Mouse (Mus musculus) liver, embryonic 16.5 days (tissue): ENCODE results near the gene 1700019D03Rik. TPM values are rescaled to one million over a fixed set of nuclear protein-coding genes. Genes with fewer than 3 reads are reported as not detected.
A peak's percentile ranks its signal among the peaks of the same experiment; 100 is the strongest.

Experiments
- ATAC-seq: fragments of 200-750 bp; cut with Nextera tagmentation; 2 replicates; pipeline ENCODE4 v1.8.0; 2017; ENCODE audit warnings: low read depth, mild to moderate bottlenecking, moderate number of reproducible peaks, moderate library complexity
- H3K27ac ChIP-seq: fragments of 300-500 bp; sonication (generic); 2 replicates; pipeline ENCODE4 v1.5.1; 2014; ENCODE audit warnings: mild to moderate bottlenecking, low read length
- H3K27me3 ChIP-seq: fragments of 300-500 bp; sonication (generic); 2 replicates; pipeline ENCODE4 v1.6.1; 2014; ENCODE audit warnings: low read depth, low read length, mixed read lengths; ENCODE audit not compliant: control insufficient read depth, insufficient read depth
- H3K36me3 ChIP-seq: fragments of 300-500 bp; sonication (generic); 2 replicates; pipeline ENCODE4 v1.6.1; 2014; ENCODE audit warnings: mild to moderate bottlenecking; ENCODE audit not compliant: control insufficient read depth, insufficient read depth
- H3K4me1 ChIP-seq: fragments of 300-500 bp; sonication (generic); 2 replicates; pipeline ENCODE4 v1.6.1; 2014; ENCODE audit warnings: low read depth, low read length, mixed read lengths; ENCODE audit not compliant: control insufficient read depth
- H3K4me2 ChIP-seq: fragments of 300-500 bp; sonication (generic); 2 replicates; pipeline ENCODE4 v1.6.1; 2014; ENCODE audit warnings: low read depth, low read length, mixed read lengths
- H3K4me3 ChIP-seq: fragments of 300-500 bp; sonication (generic); 2 replicates; pipeline ENCODE4 v1.5.1; 2014; ENCODE audit warnings: low read depth, mild to moderate bottlenecking, low read length
- H3K9ac ChIP-seq: fragments of 300-500 bp; sonication (generic); 2 replicates; pipeline ENCODE4 v1.6.1; 2014; ENCODE audit warnings: low read depth, low read length
- H3K9me3 ChIP-seq: fragments of 300-500 bp; sonication (generic); replicated peaks from 2 replicates; pipeline ENCODE4 v1.6.1; 2016; ENCODE audit warnings: low read length; ENCODE audit not compliant: control insufficient read depth
- WGBS: fragments of 180-500 bp; shearing (Covaris S2); extraction: QIAGEN DNeasy Blood & Tissue Kit; methylation state at CpG from one replicate; pipeline ENCODE4 v1.1.7; 2014; ENCODE audit not compliant: insufficient replicate concordance; 5-methylcytosine and 5-hydroxymethylcytosine counted together
- polyA plus RNA-seq: library from polyadenylated mRNA; unstranded; fragments of >200 nt; fragmentation: Nextera tagmentation; extraction: Ambion mirVana; gene quantifications from 2 replicates; pipeline ENCODE4 v1.2.1, GENCODE M21; 2015

Gene 1700019D03Rik
- polyA plus RNA-seq, 1 experiment from 2014 or later, result 12.2 TPM

- H3K9ac ChIP-seq, result no peak overlapping the region
- no peak overlapping the region for H3K27ac ChIP-seq
- no peak overlapping the region for H3K4me3 ChIP-seq
- H3K9me3 ChIP-seq, result no peaks in the 10 kb centered on the region
- no peaks in the 10 kb centered on the region for H3K36me3 ChIP-seq
- no peaks in the 10 kb centered on the region for H3K4me1 ChIP-seq
- H3K4me2 ChIP-seq, result no peak overlapping the region
- 73% methylated on average over 5 of the region's 5 CpGs for WGBS
- ATAC-seq, result no peak
- H3K27me3 ChIP-seq, result no peaks in the 10 kb centered on the region
These were observed 17.5 kb upstream of the 1700019D03Rik start for GRCm38 (mm10) chr1:53037443-53037871.

- Histone ChIP-seq H3K4me1 (no peaks in the 10 kb centered on the region), H3K36me3 (no peaks in the 10 kb centered on the region), H3K4me2 (no peak overlapping the region), H3K9me3 (no peaks in the 10 kb centered on the region), H3K27ac (no peak overlapping the region), H3K4me3 (no peak overlapping the region), H3K27me3 (no peaks in the 10 kb centered on the region), H3K9ac (no peak overlapping the region)
- ATAC-seq, result no peak
These were observed 12.6 kb upstream of the 1700019D03Rik start for GRCm38 (mm10) chr1:53032550-53032949.

GRCm38 (mm10) chr1:53018746-53019505, 1.1 kb downstream of the 1700019D03Rik start:
- Histone ChIP-seq H3K27ac (no peak overlapping the region), H3K9me3 (no peaks in the 10 kb centered on the region), H3K27me3 (no peaks in the 10 kb centered on the region), H3K4me1 (no peaks in the 10 kb centered on the region), H3K4me3 (no peak overlapping the region), H3K4me2 (no peak overlapping the region), H3K36me3 (no peaks in the 10 kb centered on the region), H3K9ac (no peak overlapping the region)
- WGBS, result 59% methylated on average over 3 of the region's 3 CpGs
- ATAC-seq, result no peak

GRCm38 (mm10) chr1:53015606-53016005, 4.4 kb downstream of the 1700019D03Rik start:
- ATAC-seq, result no peak
- no peaks in the 10 kb centered on the region for H3K27me3 ChIP-seq
- H3K4me2 ChIP-seq, result no peak overlapping the region
- no peak overlapping the region for H3K27ac ChIP-seq
- no peak overlapping the region for H3K9ac ChIP-seq
- no peaks in the 10 kb centered on the region for H3K4me1 ChIP-seq
- no peaks in the 10 kb centered on the region for H3K9me3 ChIP-seq
- no peak overlapping the region for H3K4me3 ChIP-seq
- 59% methylated on average over 5 of the region's 5 CpGs for WGBS
- H3K36me3 ChIP-seq, result no peaks in the 10 kb centered on the region

GRCm38 (mm10) chr1:53014716-53015115, 5.3 kb downstream of the 1700019D03Rik start:
- 67% methylated on average over 6 of the region's 6 CpGs for WGBS

GRCm38 (mm10) chr1:52986692-52987091, 33.3 kb downstream of the 1700019D03Rik start:
- H3K4me1 ChIP-seq, result no peaks in the 10 kb centered on the region
- no peak overlapping the region for H3K4me2 ChIP-seq
- H3K4me3 ChIP-seq, result no peak overlapping the region
- no peak overlapping the region for H3K9ac ChIP-seq
- ATAC-seq, result no peak
- H3K27me3 ChIP-seq, result no peaks in the 10 kb centered on the region
- WGBS, result 62% methylated on average over 5 of the region's 5 CpGs
- no peaks in the 10 kb centered on the region for H3K9me3 ChIP-seq
- H3K36me3 ChIP-seq, result no peaks in the 10 kb centered on the region
- no peak overlapping the region for H3K27ac ChIP-seq

More at GRCm38 (mm10) chr1:53014716-53015115, 5.3 kb downstream of the 1700019D03Rik start:
- Histone ChIP-seq H3K9ac (no peak overlapping the region), H3K4me1 (no peaks in the 10 kb centered on the region), H3K27me3 (no peaks in the 10 kb centered on the region), H3K9me3 (no peaks in the 10 kb centered on the region), H3K36me3 (no peaks in the 10 kb centered on the region), H3K4me3 (no peak overlapping the region), H3K27ac (no peak overlapping the region), H3K4me2 (no peak overlapping the region)
- ATAC-seq, result no peak

GRCm38 (mm10) chr1:52973198-52973597, 46.8 kb downstream of the 1700019D03Rik start:
- H3K4me2 ChIP-seq, result no peak overlapping the region
- no peaks in the 10 kb centered on the region for H3K36me3 ChIP-seq
- H3K4me1 ChIP-seq, result no peaks in the 10 kb centered on the region
- no peak overlapping the region for H3K4me3 ChIP-seq
- no peak overlapping the region for H3K9ac ChIP-seq
- no peak for ATAC-seq
- WGBS, result 53% methylated on average over 5 of the region's 5 CpGs
- no peak overlapping the region for H3K27ac ChIP-seq
- no peaks in the 10 kb centered on the region for H3K27me3 ChIP-seq
- no peaks in the 10 kb centered on the region for H3K9me3 ChIP-seq

GRCm38 (mm10) chr1:52971881-52972503, 48.0 kb downstream of the 1700019D03Rik start:
- no peak overlapping the region for H3K9ac ChIP-seq
- no peak overlapping the region for H3K27ac ChIP-seq
- no peak overlapping the region for H3K4me3 ChIP-seq
- no peaks in the 10 kb centered on the region for H3K27me3 ChIP-seq
- no peaks in the 10 kb centered on the region for H3K9me3 ChIP-seq
- ATAC-seq, result no peak
- no peak overlapping the region for H3K4me2 ChIP-seq
- WGBS, result 47% methylated on average over 2 of the region's 2 CpGs
- no peaks in the 10 kb centered on the region for H3K36me3 ChIP-seq
- H3K4me1 ChIP-seq, result no peaks in the 10 kb centered on the region

GRCm38 (mm10) chr1:52964581-52964980, 55.4 kb downstream of the 1700019D03Rik start:
- Histone ChIP-seq H3K36me3 (no peaks in the 10 kb centered on the region), H3K4me3 (no peak overlapping the region), H3K4me1 (no peaks in the 10 kb centered on the region), H3K9ac (no peak overlapping the region), H3K27me3 (no peaks in the 10 kb centered on the region), H3K4me2 (no peak overlapping the region), H3K27ac (no peak overlapping the region), H3K9me3 (no peaks in the 10 kb centered on the region)
- ATAC-seq, result peak; percentile 19; the same call in 1 of the 2 replicates
- 65% methylated on average over 8 of the region's 8 CpGs for WGBS
